Mouse (Mus musculus) spleen, postnatal 36 days (tissue): ENCODE data around the gene Scarf2.

ENCODE experiments used
- DNase-seq, 2 experiments: peaks; one replicate each; pipeline ENCODE4 v3.0.0; 2022; ENCODE audit warnings: low spot score in 2 of 2, mixed read lengths in 1 of 2

Scarf2 gene

GRCm38 (mm10) chr16:17796971-17797811, at the start of gene Scarf2:
Gene Scarf2 (plus strand): TSS chr16:17797282.
- DNase-seq: no peak

DNA sequence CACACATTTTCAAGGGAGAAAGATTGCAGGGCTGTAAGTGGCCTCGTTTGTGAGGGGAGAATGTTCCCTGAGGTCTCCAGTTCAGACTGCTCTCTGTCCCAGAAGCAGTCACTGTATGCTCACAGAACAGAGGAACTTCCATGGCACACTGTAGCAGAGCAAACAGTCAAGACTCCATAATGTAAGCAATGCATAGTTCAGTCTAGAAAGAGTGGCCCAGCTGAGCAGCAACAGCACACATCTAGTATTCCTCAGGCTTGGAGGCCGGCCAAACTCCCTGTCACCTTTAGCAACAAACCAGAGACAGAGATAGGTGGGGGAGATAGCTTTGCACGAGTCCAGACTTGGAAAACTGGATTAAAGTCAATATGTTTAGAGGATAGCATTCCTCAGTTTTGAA, 44.1 kb upstream of the Scarf2 start:
- DNase-seq: no peak

- no peak for DNase-seq
These were observed 43.4 kb upstream of the Scarf2 start for GRCm38 (mm10) chr16:17753686-17754085.

- DNase-seq: no peak
These were observed 39.3 kb upstream of the Scarf2 start for GRCm38 (mm10) chr16:17757756-17758155.

DNA sequence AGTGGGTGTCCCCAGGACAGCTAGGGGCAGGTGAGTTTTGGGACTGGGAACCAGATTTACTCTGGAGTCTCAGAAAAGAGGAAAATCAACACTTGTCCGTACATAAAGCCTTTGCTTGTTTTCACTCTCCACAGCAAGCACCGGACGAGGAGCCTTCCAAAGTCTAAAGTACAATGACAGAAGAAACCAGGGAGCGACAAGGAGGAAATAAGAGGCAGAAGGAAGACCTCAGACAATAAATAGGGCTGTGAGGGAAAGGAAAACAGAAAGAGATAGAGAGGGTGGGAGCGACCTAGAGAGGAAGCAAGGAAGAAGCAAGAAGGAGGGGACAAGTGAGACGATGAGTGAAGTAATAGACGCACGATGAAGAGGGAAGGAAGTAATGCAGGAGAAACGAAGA, 38.2 kb upstream of the Scarf2 start:
- no peak for DNase-seq

GRCm38 (mm10) chr16:17759344-17759773, 37.7 kb upstream of the Scarf2 start, which contains the start of gene Klhl22:
Gene Klhl22 (plus strand): TSS chr16:17759618.
- peak; percentile 89 for DNase-seq

- DNase-seq: peak; percentile 4 to 14
These were observed 37.2 kb upstream of the Scarf2 start for GRCm38 (mm10) chr16:17759813-17760321.

- DNase-seq: peak; percentile 14 to 22
These were observed 36.4 kb upstream of the Scarf2 start for GRCm38 (mm10) chr16:17760657-17761056.

DNA sequence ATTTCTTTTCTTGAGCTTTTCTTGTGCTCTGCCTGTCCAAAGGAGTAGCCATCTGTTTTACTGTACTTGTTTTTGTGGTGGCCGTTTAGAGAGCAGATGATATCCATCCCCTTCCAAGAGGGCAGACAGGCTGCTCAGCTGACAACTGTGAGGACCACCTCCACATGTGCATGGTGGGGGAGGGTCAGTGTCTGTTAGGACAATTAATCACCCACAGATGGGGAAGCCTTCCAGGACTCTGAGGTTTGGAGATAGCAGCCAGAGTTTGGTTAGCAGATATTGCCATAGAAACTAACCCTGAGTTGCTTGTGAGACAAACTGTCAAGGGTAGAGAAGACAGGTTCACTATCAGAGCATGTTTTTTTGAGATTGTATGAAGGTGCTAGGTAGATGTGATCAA, 36.0 kb upstream of the Scarf2 start:
- DNase-seq: no peak

DNA sequence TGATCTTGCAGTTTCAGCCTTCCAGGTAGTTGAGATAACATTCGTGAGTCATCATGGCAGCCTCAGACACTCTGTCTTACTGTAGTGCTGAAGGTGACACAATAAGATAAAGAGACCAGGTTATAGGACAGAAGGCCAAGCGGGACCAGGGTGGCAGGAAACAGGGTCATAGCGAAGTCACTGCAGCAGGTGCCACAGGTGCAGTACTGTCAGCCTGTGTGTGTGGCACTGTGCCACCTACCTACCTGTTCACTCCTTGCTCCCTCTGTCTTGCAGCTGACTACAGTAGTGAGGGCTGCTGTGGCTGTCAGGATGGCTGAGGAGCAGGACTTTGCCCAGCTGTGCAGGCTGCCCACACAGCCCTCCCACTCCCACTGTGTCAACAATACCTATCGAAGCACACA, 33.0 kb upstream of the Scarf2 start:
- no peak for DNase-seq

GRCm38 (mm10) chr16:17768834-17769233, 28.2 kb upstream of the Scarf2 start:
- no peak for DNase-seq

GRCm38 (mm10) chr16:17771117-17771865, 25.8 kb upstream of the Scarf2 start:
- no peak for DNase-seq

GRCm38 (mm10) chr16:17776828-17777227, 20.3 kb upstream of the Scarf2 start:
- no peak for DNase-seq

GRCm38 (mm10) chr16:17778223-17778622, 18.9 kb upstream of the Scarf2 start:
- DNase-seq: no peak

DNA sequence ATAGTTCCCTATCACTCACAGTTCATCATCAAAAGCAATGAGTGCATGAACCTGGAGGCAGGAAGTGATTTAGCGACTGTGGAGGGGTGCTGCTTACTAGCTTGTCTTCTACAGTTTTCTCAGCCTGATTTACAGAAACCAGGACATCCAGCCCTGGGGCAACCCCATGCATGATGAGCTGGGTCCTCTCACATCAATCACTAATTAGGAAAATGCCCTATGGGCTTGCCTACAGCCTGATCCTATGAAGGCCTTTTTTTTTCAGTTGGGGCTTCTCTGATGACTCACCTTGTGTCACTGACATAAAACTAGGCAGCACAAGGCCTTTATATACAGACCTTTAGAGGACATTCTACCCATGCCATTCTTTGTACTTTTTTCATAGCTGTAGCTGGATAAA, 17.4 kb upstream of the Scarf2 start:
- no peak for DNase-seq

DNA sequence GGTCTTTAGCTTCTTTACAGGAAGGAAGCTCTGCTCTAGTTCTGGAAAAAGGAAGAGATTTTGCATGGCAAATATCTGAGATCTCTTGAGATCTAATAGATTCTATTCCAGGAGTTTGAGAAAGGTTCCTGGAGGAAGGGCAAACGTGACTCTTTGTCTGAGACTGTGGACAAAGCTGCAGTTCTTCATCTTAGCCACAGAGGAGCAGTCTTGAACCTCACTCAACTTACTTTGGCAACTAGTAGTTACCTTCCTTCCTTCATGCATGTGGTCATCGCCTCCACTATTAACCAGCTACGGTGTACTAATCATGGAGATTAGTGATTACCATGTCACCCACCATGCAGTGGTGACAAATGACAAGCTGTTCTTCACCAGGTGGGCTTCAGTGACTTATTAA, 11.7 kb upstream of the Scarf2 start:
- no peak for DNase-seq

GRCm38 (mm10) chr16:17792728-17793127, 4.4 kb upstream of the Scarf2 start:
- DNase-seq: no peak

GRCm38 (mm10) chr16:17794047-17794446, 3.0 kb upstream of the Scarf2 start:
- no peak for DNase-seq

DNA sequence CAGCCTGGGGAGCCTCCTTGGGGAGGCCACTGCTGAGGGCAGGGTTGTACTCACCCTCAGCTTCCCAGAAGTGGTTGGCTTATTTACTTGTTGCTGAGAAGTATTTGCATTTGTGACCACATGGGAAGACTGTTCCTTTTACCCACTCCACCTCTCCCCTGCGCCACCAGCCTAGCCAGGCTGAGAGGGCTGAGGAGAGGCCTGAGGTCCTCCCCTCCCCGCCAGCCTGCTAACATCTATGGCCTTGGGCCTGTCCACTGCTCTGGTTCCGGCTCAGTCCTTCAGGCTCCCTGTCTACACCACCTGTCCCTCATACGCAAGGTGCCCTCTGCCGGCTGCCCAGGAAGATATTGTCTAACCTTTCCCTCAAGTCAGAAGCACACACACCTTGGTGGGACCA, 1.4 kb upstream of the Scarf2 start:
- no peak for DNase-seq

DNA sequence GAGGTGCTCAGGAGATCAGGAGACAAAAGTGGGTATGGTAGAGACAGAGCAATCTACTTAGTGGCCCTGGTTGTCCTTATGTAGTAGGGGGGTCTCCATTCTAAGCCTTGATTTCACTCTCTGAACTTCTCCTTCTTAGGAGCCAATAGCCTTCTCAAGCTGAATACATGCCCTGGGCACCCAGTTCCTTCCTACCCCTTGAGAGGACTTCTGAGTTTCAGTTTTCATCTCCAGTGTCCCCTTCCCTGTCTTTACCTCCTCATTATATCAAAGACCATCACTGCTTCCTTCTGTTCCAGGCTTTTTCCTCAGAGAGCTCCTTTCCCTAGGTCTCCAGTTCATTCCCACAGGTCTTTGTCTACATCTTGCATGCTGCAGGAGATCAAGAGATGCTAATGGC, 563 bp upstream of the Scarf2 start:
- no peak for DNase-seq

GRCm38 (mm10) chr16:17797812-17798311, 780 bp downstream of the Scarf2 start:
- DNase-seq: no peak
